10 mouse cellular contexts compared by ENCODE assay signal in genomic region chr13:12412016-12412415, GRCm38 (mm10). TPM values are rescaled to one million over a fixed set of nuclear protein-coding genes. Genes with fewer than 3 reads are reported as not detected.
DNase-seq lines count a peak whose midpoint lies in the region; ATAC-seq and TF ChIP-seq lines count a peak whose summit lies in the region.
"Had no signal": no experiment of that assay in that cellular context is flagged by ENCODE, and none has a peak within 500 bp of the region (broad histone marks: within the 10 kb centered on the region; RNA-seq: fewer than 3 reads in every experiment).

No protein-coding gene starts in this region.

- no peak overlapping the region for H3K4me3 ChIP-seq in kidney, adult 2 months (ENCODE audit: insufficient read depth, low read depth, low read length)
- H3K4me3 ChIP-seq in MEL (ENCODE audit: control insufficient read depth in 1 of 2, insufficient read depth in 1 of 2, low read depth in 2 of 2, low read length in 2 of 2), result no peak overlapping the region
- H3K4me3 ChIP-seq in cerebellum, adult 2 months (replicated peaks; ENCODE audit: insufficient read depth, low read depth, low read length), result no peak overlapping the region
- H3K4me3 ChIP-seq: midbrain, embryonic 15.5 days had no signal

- TF ChIP-seq RAD21 in MEL (IDR thresholded peaks at IDR 0.05; ENCODE audit: low read depth, low read length), result no peak

- peaks cover 2% of the 10 kb centered on the region; the same call in 1 of the 2 replicates for H3K79me2 ChIP-seq in MEL (ENCODE audit: control insufficient read depth, insufficient read depth, low read length, poor library complexity)

- TF ChIP-seq CTCF in kidney, adult 2 months (conservative IDR thresholded peaks at IDR 0.05; ENCODE audit: insufficient read depth, insufficient read length, low read depth, low read length), result no peak
- TF ChIP-seq CTCF in MEL (IDR thresholded peaks at IDR 0.05 in 2 of 3, conservative IDR thresholded peaks at IDR 0.05 in 1 of 3; ENCODE audit: control insufficient read depth in 1 of 3, insufficient read depth in 1 of 3, low read depth in 2 of 3, low read length in 3 of 3, poor library complexity in 1 of 3, severe bottlenecking in 1 of 3), result no peak
- TF ChIP-seq CTCF in cerebellum, adult 2 months (IDR thresholded peaks at IDR 0.05; ENCODE audit: borderline replicate concordance, insufficient read depth, low read depth, low read length), result no peak

- TF ChIP-seq POLR2A in kidney, adult 2 months (IDR thresholded peaks at IDR 0.05; ENCODE audit: low read depth, low read length), result no peak
- TF ChIP-seq POLR2A in MEL (IDR thresholded peaks at IDR 0.05; ENCODE audit: control insufficient read depth in 1 of 2, insufficient read depth in 1 of 2, low read depth in 1 of 2, low read length in 2 of 2, poor library complexity in 1 of 2), result no peak
- TF ChIP-seq POLR2A in cerebellum, adult 2 months (IDR thresholded peaks at IDR 0.05; ENCODE audit: borderline replicate concordance, insufficient read depth, low read length), result no peak

- peak; percentile 90 for ATAC-seq in megakaryocyte progenitor cell, adult 5-6 weeks (replicated peaks; ENCODE audit: poor library complexity)
- ATAC-seq: midbrain, embryonic 15.5 days had no signal

- H3K27me3 ChIP-seq in kidney, adult 2 months (replicated peaks; ENCODE audit: control insufficient read depth, insufficient read depth, low read length), result no peaks in the 10 kb centered on the region
- H3K27me3 ChIP-seq in MEL (ENCODE audit: control insufficient read depth in 1 of 2, insufficient read depth in 2 of 2, low read length in 2 of 2), result no peaks in the 10 kb centered on the region
- no peaks in the 10 kb centered on the region for H3K27me3 ChIP-seq in cerebellum, adult 2 months (ENCODE audit: control insufficient read depth, insufficient read depth, low read length)
- H3K27me3 ChIP-seq: midbrain, embryonic 15.5 days had no signal

- no peak overlapping the region for H3K27ac ChIP-seq in kidney, adult 2 months (ENCODE audit: insufficient read depth, low read depth, low read length)
- peak overlapping the region; percentile 32 for H3K27ac ChIP-seq in MEL (ENCODE audit: control insufficient read depth, low read depth, low read length)
- no peak overlapping the region for H3K27ac ChIP-seq in cerebellum, adult 2 months (ENCODE audit: insufficient read depth, low read length)
- H3K27ac ChIP-seq: midbrain, embryonic 15.5 days had no signal

- WGBS in kidney, adult 2 months, result 82% methylated on average over 8 of the region's 8 CpGs
- WGBS in cerebellum, adult 2 months, result 89% methylated on average over 8 of the region's 8 CpGs

- no peaks in the 10 kb centered on the region; the same call in none of the 2 replicates for H3K36me3 ChIP-seq in kidney, adult 2 months (ENCODE audit: control insufficient read depth, insufficient read depth, low read length)
- peaks cover 20 to 27% of the 10 kb centered on the region in 2 experiments for H3K36me3 ChIP-seq in MEL (ENCODE audit: control insufficient read depth in 1 of 2, insufficient read depth in 2 of 2, low read length in 2 of 2)

- H3K9ac ChIP-seq in MEL (ENCODE audit: control insufficient read depth, low read depth, low read length, poor library complexity, severe bottlenecking), result no peak overlapping the region
- H3K9ac ChIP-seq: midbrain, embryonic 15.5 days had no signal

- peak; percentile 94 to 95 for TF ChIP-seq EP300 in MEL (IDR thresholded peaks at IDR 0.05; ENCODE audit: low read depth in 1 of 2, low read length in 2 of 2)

- DNase-seq in kidney, adult 2 months, result peak; percentile 26
- no peak for DNase-seq in kidney, postnatal 14 days
- DNase-seq in MEL (ENCODE audit: low read depth, low spot score) (peak; percentile 93), liver (peak; percentile 35), adipocyte (ENCODE audit: low spot score) (no peak)
- DNase-seq in thymus, postnatal 14 days, result no peak
- no peak for DNase-seq in cerebellum, adult 2 months
- DNase-seq: right cerebral cortex, adult 18-20 months had no signal

- no peaks in the 10 kb centered on the region for H3K9me3 ChIP-seq in MEL (replicated peaks; ENCODE audit: insufficient read depth, low read length)
- H3K9me3 ChIP-seq: midbrain, embryonic 15.5 days had no signal

- no peaks in the 10 kb centered on the region for H3K4me1 ChIP-seq in kidney, adult 2 months (ENCODE audit: control insufficient read depth, insufficient read depth, low read length)
- H3K4me1 ChIP-seq in MEL (ENCODE audit: control insufficient read depth in 1 of 2, insufficient read depth in 2 of 2, low read length in 2 of 2), result peaks cover 9% of the 10 kb centered on the region in 2 experiments
- H3K4me1 ChIP-seq in cerebellum, adult 2 months (ENCODE audit: control insufficient read depth, insufficient read depth, low read length), result no peaks in the 10 kb centered on the region
- H3K4me1 ChIP-seq: midbrain, embryonic 15.5 days had no signal

TF ChIP-seq in MEL, 35 proteins besides CTCF, POLR2A, EP300 and RAD21 (continues in another document):
- TF ChIP-seq MAFK (IDR thresholded peaks at IDR 0.05; ENCODE audit: borderline replicate concordance, low read depth, low read length), result peak; percentile 69; the same call in 1 of the 2 replicates
- TF ChIP-seq MAZ (IDR thresholded peaks at IDR 0.05; ENCODE audit: low read depth, low read length), result no peak
- no peak for TF ChIP-seq JUND (IDR thresholded peaks at IDR 0.05; ENCODE audit: low read depth, low read length)
- no peak for TF ChIP-seq POLR2AphosphoS5 (IDR thresholded peaks at IDR 0.05; ENCODE audit: borderline replicate concordance, low read depth, low read length)
- no peak for TF ChIP-seq E2F4 (IDR thresholded peaks at IDR 0.05; ENCODE audit: borderline replicate concordance, low read depth, low read length)
- no peak for TF ChIP-seq ZKSCAN1 (IDR thresholded peaks at IDR 0.05; ENCODE audit: low read depth, low read length)
- TF ChIP-seq GABPA (IDR thresholded peaks at IDR 0.05; ENCODE audit: low read depth, low read length), result no peak
- peak; percentile 87 for TF ChIP-seq USF1 (IDR thresholded peaks at IDR 0.05; ENCODE audit: low read depth, low read length)
- peak; percentile 88 for TF ChIP-seq GATA1 (IDR thresholded peaks at IDR 0.05; ENCODE audit: low read depth, low read length)
- TF ChIP-seq ZMIZ1 (IDR thresholded peaks at IDR 0.05; ENCODE audit: low read depth, low read length), result no peak
- peak; percentile 50; the same call in 1 of the 2 replicates for TF ChIP-seq CHD2 (IDR thresholded peaks at IDR 0.05; ENCODE audit: low read length)
- 0 out of 2 replicates have a peak, but pooled peaks have one; percentile 51 for TF ChIP-seq MYC (IDR thresholded peaks at IDR 0.05; ENCODE audit: low read depth, low read length)
- peak; percentile 77 for TF ChIP-seq SIN3A (IDR thresholded peaks at IDR 0.05; ENCODE audit: low read length)
- no peak for TF ChIP-seq ZNF384 (IDR thresholded peaks at IDR 0.05; ENCODE audit: low read depth, low read length)
- TF ChIP-seq RCOR1 (IDR thresholded peaks at IDR 0.05; ENCODE audit: low read depth, low read length), result peak; percentile 97
- peak; percentile 69; the same call in 1 of the 2 replicates for TF ChIP-seq MXI1 (IDR thresholded peaks at IDR 0.05; ENCODE audit: low read depth, low read length)
- no peak for TF ChIP-seq POLR2AphosphoS2 (IDR thresholded peaks at IDR 0.05; ENCODE audit: low read length)
- peak; percentile 89 for TF ChIP-seq TAL1 (IDR thresholded peaks at IDR 0.05; ENCODE audit: low read length)
- no peak for TF ChIP-seq NELFE (IDR thresholded peaks at IDR 0.05; ENCODE audit: low read depth, low read length)
- TF ChIP-seq MEF2A (IDR thresholded peaks at IDR 0.05; ENCODE audit: extremely low read depth, insufficient replicate concordance, low read depth, low read length, poor library complexity, severe bottlenecking), result no peak
- TF ChIP-seq ETS1 (IDR thresholded peaks at IDR 0.05; ENCODE audit: low read depth, low read length), result peak; percentile 92
- no peak for TF ChIP-seq NRF1 (IDR thresholded peaks at IDR 0.05; ENCODE audit: insufficient read depth, low read depth, low read length, poor library complexity, severe bottlenecking)
- no peak for TF ChIP-seq SMC3 (IDR thresholded peaks at IDR 0.05; ENCODE audit: low read depth, low read length)
- TF ChIP-seq TCF12 (IDR thresholded peaks at IDR 0.05; ENCODE audit: low read depth, low read length), result peak; percentile 82
- TF ChIP-seq KAT2A (conservative IDR thresholded peaks at IDR 0.05; ENCODE audit: low read depth, low read length), result no peak
- no peak for TF ChIP-seq CHD1 (IDR thresholded peaks at IDR 0.05; ENCODE audit: low read depth, low read length)
- TF ChIP-seq TBP (IDR thresholded peaks at IDR 0.05; ENCODE audit: low read depth, low read length), result no peak; the same call in 1 of the 2 replicates
- TF ChIP-seq MAX (IDR thresholded peaks at IDR 0.05; ENCODE audit: low read length), result peak; percentile 54
- peak; percentile 97 for TF ChIP-seq BHLHE40 (IDR thresholded peaks at IDR 0.05; ENCODE audit: borderline replicate concordance, low read depth, low read length)
- TF ChIP-seq HCFC1 (IDR thresholded peaks at IDR 0.05; ENCODE audit: low read depth, low read length), result 0 out of 2 replicates have a peak, but pooled peaks have one; percentile 17
- TF ChIP-seq MYB (IDR thresholded peaks at IDR 0.05; ENCODE audit: low read depth, low read length), result peak; percentile 72
- TF ChIP-seq ZC3H11A (IDR thresholded peaks at IDR 0.05; ENCODE audit: low read depth, low read length), result no peak
- no peak for TF ChIP-seq UBTF (IDR thresholded peaks at IDR 0.05; ENCODE audit: borderline replicate concordance, insufficient read depth, low read depth, low read length)

RNA-seq across cellular contexts. Expression of gene Heatr1, which starts 17.2 kb away (rescaled TPM):
- 16.0 and 19.5 TPM in 2 replicates for polyA plus RNA-seq in kidney, adult 2 months (2012; rRNA removed)
- 131 and 156 TPM in 2 replicates for total RNA-seq in MEL (2012; rRNA removed)
- polyA plus RNA-seq in MEL (2012; ENCODE audit: insufficient read depth in 1 of 2, insufficient read length in 2 of 2, low read depth in 1 of 2, low replicate concordance in 2 of 2, missing spikeins in 1 of 2), result 100 to 1,000 TPM; 130 to 468 TPM
- 58.0 and 62.3 TPM in 2 replicates for total RNA-seq in megakaryocyte progenitor cell, adult 5-6 weeks (2015)
- 103 and 121 TPM in 2 replicates for total RNA-seq in megakaryocyte progenitor cell, adult 5-6 weeks (2017)
- 19.2 and 19.8 TPM in 2 replicates for polyA plus RNA-seq in cerebellum, adult 2 months (2012; rRNA removed)

RNA-seq across cellular contexts. Expression of gene Lgals8, which starts 52.7 kb away (rescaled TPM):
- 34.6 and 40.3 TPM in 2 replicates for polyA plus RNA-seq in kidney, adult 2 months (2012; rRNA removed)
- 12.9 and 18.0 TPM in 2 replicates for total RNA-seq in MEL (2012; rRNA removed)
- 10 to 100 TPM in 1 of 2 experiments, not detected in 1; 23.7 TPM for polyA plus RNA-seq in MEL (2012; ENCODE audit: insufficient read depth in 1 of 2, insufficient read length in 2 of 2, low read depth in 1 of 2, low replicate concordance in 2 of 2, missing spikeins in 1 of 2)
- 22.4 and 25.1 TPM in 2 replicates for total RNA-seq in megakaryocyte progenitor cell, adult 5-6 weeks (2015)
- 33.6 and 48.2 TPM in 2 replicates for total RNA-seq in megakaryocyte progenitor cell, adult 5-6 weeks (2017)
- polyA plus RNA-seq in cerebellum, adult 2 months (2012; rRNA removed), result 60.3 and 60.5 TPM in 2 replicates

Comparison
In these comparisons a context has a peak if more than half of its experiments do, and no peak if none do; other contexts are left out.
1. DNase-seq: peak in kidney, adult 2 months (single experiment), MEL (single experiment) and liver (single experiment); none in kidney, postnatal 14 days (single experiment), thymus, postnatal 14 days (single experiment), adipocyte (single experiment) and cerebellum, adult 2 months (0 of 2).